Mouse (Mus musculus) embryonic stem cell, embryonic (primary cell): Measurements from ENCODE around the gene Ccdc43.

Experiments used
- CTCF ChIA-PET, 4 experiments: fragments of 300-600 bp in 2 of 4; fragments of 350-600 bp in 2 of 4; sonication (Branson Sonifier 250); formaldehyde crosslinking; loops; one replicate each; lab custom pipeline; 2022; ENCODE audit warnings: inconsistent platforms in 2 of 4; lab: Charles Lee
- POLR2A ChIA-PET, 4 experiments: fragments of 300-600 bp in 2 of 4; fragments of 350-600 bp in 2 of 4; sonication (Branson Sonifier 250); formaldehyde crosslinking; loops; one replicate each; lab custom pipeline; 2022; ENCODE audit warnings: antibody characterized with exemption in 4 of 4, inconsistent platforms in 1 of 4; lab: Charles Lee

Gene Ccdc43

DNA sequence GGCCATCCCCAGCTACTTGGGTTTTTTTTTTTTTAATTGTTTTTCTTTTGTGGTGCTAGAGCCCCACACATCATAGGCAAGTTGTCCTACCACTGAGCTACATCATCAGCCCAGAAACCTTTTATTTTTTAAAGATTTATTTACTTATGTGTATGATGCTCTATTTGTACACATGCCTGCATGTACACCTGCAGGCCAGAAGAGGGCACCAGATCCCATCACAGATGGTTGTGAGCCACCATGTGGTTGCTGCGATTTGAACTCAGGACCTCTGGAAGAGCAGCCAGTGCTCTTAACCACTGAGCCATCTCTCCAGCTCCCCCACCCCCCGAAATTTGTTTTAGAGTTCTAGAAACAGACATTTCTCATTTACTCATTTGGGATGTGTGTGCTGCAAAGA, 17.0 kb upstream of the Ccdc43 start:
- CTCF ChIA-PET: interaction anchor here in 3 of 4 experiments (0.6 to 1.1 kb wide), 8 partner anchors 11 to 1388 kb away, joined by 3 read pairs; no protein-coding TSS in a partner anchor
- POLR2A ChIA-PET: interaction anchor here in 1 of 4 experiments (1.3 kb wide), 1 partner anchor 401 kb away, joined by 3 read pairs; the partner anchor contains the start of gene Hexim1

DNA sequence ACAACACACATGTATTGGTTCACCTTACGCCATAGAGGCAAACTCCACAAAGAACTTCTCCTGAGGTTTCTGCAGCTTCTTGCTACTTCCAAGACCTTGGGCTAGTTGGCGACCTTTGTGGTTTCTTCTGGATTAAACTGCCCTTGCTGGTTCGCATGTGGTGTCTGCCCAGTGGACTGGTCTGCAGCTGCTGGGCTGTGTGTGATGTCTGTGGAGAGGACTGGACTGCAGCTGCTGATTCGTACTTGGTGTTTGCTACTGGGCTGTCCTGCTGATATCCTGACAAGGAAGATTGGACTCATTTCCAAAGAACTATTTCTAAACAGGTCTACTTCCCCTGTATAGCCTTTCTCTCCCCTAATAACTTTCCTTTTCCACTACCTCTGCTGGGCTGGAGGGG, 14.8 kb upstream of the Ccdc43 start:
- ChIA-PET CTCF (interaction anchor here in 1 of 4 experiments (2.8 kb wide), 1 partner anchor 16 kb away, joined by 8 read pairs; no protein-coding TSS in a partner anchor), POLR2A (no interaction called here)

DNA sequence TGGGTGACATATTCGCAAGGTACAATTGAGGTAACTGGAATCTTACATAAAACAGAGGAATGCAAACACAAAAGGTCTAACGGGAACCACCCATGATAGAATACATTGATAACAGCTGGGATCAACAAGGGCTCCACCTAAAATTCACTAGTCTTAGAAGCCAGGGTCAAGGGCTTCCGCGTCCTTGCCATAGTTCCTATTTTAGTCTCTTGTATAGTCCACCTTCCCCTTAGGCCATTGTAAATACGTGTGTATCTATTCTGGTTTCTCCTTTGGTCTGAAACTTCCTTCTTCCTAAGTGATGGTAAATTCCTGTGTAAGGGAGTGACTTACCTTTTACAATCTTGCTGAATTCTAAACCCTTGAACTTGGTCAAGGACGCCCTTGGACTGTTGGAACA, 4.6 kb upstream of the Ccdc43 start:
- ChIA-PET POLR2A (interaction anchor here in 1 of 4 experiments (0.6 to 1.6 kb wide), 2 partner anchors 12 to 190 kb away, joined by 3 to 4 read pairs; no protein-coding TSS in a partner anchor), CTCF (interaction anchor here in 2 of 4 experiments (0.6 to 1.6 kb wide), 2 partner anchors 12 to 133 kb away, joined by 3 to 5 read pairs; no protein-coding TSS in a partner anchor)

DNA sequence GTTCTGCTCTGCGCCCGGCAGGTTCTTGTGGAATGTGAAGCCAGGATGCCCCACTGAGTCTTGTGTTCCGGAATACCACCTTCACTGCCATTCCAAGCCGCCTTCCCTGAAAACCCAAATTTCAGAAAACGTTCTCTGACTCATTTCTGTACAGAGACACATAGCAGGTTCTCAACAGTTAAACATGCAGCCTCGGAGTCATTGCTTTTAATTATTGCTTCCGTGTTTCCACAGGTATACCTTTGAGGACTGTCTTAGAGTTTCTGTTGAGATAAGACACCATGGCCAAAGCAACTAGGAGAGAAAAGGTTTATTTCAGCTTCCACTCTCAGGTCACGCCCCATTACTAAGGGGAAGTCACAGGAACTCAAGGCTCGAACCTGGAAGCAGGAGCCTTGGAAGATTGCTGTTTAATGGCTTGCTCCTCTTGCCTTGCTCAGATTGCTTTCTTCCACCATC, 465 bp upstream of the Ccdc43 start:
- ChIA-PET POLR2A (interaction anchor here in 3 of 4 experiments (0.5 to 1.4 kb wide), 11 partner anchors 8 to 488 kb away, joined by 3 to 6 read pairs (median 3); partner anchors contain the start of gene Meioc (in 1 of the 3)), CTCF (interaction anchor here in 1 of 4 experiments (0.6 to 1.4 kb wide), 3 partner anchors 59 to 195 kb away, joined by 3 to 4 read pairs (median 3); partner anchors contain the start of gene Gm11627)

DNA sequence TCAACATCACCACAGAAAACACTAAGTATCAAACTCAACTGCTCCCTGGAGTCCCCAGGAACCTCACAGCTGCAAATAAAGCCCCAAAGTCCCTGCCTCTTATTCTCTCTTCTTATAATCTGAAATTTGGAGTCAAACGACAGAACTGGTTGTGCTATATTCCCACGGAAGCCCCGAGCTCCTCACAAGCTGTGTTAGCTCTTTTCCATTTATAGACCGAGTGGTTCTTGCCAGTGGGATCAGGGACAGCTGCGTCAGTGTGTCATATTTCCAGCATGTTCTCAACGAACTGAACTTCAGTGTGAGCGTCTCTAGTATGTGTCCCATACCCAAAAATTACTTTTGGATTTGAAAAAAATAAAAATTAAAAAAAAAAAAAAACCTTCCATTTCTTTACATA, 2.3 kb downstream of the Ccdc43 start:
- POLR2A ChIA-PET: interaction anchor here in 2 of 4 experiments (0.7 to 1.9 kb wide), 5 partner anchors 9 to 1464 kb away, joined by 3 to 5 read pairs (median 4); no protein-coding TSS in a partner anchor
- CTCF ChIA-PET: interaction anchor here in 2 of 4 experiments (0.6 to 0.7 kb wide), 2 partner anchors 79 to 197 kb away, joined by 3 to 5 read pairs; no protein-coding TSS in a partner anchor

DNA sequence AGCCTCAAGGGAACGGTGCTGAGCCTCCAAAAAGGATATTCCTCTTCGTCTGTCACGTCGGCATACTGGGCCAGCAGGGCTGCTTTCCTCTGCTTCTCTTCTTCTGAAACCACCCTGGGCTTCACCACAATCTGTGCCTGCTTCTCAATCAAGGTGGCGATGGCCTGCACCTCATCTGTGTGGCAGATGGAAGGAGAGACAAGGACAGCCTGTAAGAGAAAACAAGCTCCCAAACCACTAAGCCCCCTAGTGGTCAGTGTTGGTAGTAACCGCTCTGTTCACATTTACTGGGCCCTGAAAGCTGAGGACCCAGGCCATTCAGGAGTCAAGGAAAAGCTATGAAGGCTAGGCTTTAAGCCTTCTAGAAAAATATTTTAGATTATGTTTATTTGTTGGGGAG, 7.4 kb downstream of the Ccdc43 start:
- POLR2A ChIA-PET: interaction anchor here (0.6 to 2.0 kb wide), 19 partner anchors 8 to 658 kb away, joined by 3 to 10 read pairs (median 3); partner anchors contain the start of gene Tmub2 (in 1 of the 4)
- CTCF ChIA-PET: interaction anchor here (0.5 to 1.8 kb wide), 58 partner anchors 9 to 965 kb away, joined by 3 to 11 read pairs (median 3); partner anchors contain the start of genes Adam11 (in 1 of the 4), C1ql1 (in 1 of the 4), Fzd2 (in 1 of the 4) and Gm11627 (in 1 of the 4)

DNA sequence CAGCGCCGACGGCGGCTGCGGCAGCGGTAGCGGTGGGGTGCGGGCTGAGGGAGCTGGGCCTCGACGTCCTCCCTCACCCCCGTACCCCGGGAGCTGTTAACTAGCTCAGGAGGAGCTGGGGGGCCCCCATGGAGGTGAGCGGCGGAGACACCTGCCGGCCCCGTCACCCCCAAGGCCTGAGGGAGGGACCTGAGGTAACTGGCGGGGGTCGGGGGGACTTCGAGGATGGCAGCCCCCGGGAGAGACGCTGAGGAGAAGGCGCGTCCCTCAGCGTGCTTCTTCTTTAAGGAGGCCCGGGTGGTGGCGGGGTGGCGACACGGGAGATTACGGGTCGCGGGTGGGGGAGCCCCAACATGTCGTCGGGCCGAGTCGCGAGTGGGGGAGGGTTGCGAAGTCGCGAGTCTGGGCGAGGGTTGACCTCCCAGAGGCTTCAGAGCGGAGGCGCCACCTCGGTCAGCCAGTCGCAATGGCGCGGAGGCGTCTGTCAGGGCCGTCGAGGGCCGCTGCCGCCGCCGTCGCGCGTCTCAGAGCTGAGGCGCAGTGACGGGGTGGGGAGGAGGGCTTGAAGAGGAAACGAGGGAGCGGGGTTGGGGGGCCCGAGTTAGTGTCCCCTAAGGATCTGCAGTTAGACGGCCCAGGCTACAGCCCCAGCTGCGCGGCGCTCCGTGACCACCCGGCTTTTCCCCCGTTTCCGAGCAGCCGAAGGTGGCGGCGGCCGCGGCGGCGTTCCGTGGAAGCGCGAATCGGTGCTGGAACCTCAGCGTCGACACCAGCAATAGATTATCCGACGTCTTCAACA, 31.7 kb downstream of the Ccdc43 start:
- POLR2A ChIA-PET: interaction anchor here in 3 of 4 experiments (0.5 to 2.5 kb wide), 13 partner anchors 10 to 450 kb away, joined by 3 to 6 read pairs (median 4); partner anchors contain the start of genes Fzd2 (in 1 of the 3), Gpatch8 (in 1 of the 3) and Hexim1 (in 1 of the 3)
- CTCF ChIA-PET: interaction anchor here (0.6 to 1.5 kb wide), 10 partner anchors 13 to 527 kb away, joined by 3 to 7 read pairs (median 4); partner anchors contain the start of gene Fzd2 (in 1 of the 4)

DNA sequence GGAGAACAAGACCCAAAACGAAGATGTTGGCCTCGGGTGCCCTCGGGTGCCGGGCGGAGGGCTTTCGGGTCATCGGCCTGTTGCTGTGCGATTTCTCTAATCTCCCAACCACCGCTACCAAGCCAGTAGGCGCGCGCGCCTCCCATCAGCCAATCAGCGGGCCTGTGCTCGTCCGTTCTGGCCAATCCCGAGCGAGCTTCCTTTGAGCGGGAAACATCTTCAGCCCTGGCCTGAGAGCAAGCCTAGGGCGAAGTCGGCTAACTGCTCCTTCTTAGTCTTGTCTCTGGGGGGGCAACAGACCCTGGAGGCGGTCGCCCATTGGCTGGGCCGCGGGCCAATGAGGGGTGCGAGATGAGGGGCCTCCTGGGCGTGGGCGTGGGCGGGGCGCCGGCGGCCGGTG, 32.4 kb downstream of the Ccdc43 start:
- ChIA-PET CTCF (interaction anchor here in 3 of 4 experiments (0.5 to 1.5 kb wide), 16 partner anchors 12 to 527 kb away, joined by 3 to 7 read pairs (median 4); partner anchors contain the start of gene Fzd2 (in 1 of the 3)), POLR2A (interaction anchor here in 3 of 4 experiments (0.5 to 2.5 kb wide), 20 partner anchors 9 to 604 kb away, joined by 3 to 11 read pairs (median 4); partner anchors contain the start of genes C1ql1 (in 1 of the 3), Fzd2 (in 1 of the 3) and Gpatch8 (in 1 of the 3))

DNA sequence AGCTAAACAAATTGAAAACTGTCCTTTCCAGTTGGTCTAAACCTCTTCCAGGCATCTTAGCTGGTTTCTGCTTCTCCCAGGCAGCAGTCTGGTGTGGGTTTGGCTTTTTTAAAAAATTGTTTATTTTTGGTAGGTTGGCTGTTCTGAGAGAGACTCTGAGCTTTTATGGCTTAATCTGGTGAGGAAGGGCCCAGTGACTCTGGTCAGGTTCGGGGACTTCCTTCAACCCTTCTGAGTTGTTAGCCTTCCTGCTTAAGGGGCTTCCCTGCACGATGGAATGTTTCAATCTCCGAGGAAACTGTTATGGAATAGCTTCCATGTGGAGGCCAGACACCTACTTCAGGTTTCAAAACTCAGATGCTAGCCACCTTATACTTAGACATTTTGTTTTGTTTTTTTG, 34.2 kb downstream of the Ccdc43 start, which contains the start of gene Meioc:
Meioc (plus strand) TSS at position 301 of the 400 bp plus-strand sequence.
- POLR2A ChIA-PET: interaction anchor here in 2 of 4 experiments (0.9 to 1.0 kb wide), 2 partner anchors 9 to 35 kb away, joined by 3 read pairs; no protein-coding TSS in a partner anchor
- CTCF ChIA-PET: no interaction called here

DNA sequence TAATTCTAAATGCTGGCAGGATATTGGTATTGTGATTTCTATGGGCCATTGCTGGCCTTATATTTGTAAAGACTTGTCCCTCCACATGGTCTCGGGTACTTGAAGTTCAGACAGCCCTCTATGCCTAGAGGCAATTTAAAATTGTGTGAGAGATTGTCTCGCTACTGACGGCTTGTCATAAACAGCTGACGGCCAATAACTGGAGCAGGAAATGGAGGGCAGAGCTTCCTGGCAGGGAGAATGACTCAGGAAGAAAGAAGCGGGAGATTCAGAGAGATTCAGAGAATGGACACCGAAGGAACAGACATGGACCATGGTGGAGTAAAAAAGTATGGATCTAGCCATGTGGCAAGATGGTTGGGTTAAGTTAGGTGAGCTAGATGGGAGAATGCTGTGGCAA, 40.7 kb downstream of the Ccdc43 start:
- ChIA-PET POLR2A (interaction anchor here in 2 of 4 experiments (0.6 to 1.4 kb wide), 3 partner anchors 8 to 90 kb away, joined by 3 to 4 read pairs (median 3); no protein-coding TSS in a partner anchor), CTCF (interaction anchor here in 2 of 4 experiments (0.5 to 1.9 kb wide), 5 partner anchors 57 to 1427 kb away, joined by 3 to 5 read pairs (median 5); no protein-coding TSS in a partner anchor)

DNA sequence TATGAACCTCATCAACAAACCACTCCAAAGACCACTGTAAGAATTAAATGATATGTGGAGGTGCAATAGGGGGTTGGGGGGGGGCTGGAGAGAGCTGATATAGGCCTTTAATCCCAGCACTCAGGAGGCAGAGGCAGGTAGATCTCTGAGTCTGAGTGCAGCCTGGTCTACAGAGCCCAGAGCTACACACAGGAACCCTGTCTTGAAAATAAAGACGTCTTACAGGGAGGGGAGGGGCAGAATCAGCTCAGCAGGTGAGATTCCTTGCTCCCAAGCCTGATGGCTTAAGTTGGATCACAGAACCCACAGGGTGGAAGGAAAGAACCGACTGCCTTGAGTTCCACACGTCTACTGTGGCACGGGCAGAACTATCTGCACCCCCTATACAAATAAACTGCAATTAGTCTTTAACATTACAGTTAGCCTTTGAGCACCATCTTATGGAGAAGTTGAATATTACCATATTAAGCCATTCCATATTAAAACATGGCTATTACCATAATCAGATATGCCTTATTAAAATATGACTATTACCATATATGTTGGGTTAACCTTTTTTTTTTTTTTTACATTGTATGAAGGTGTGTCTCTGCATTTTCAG, 41.2 kb downstream of the Ccdc43 start:
- CTCF ChIA-PET: interaction anchor here in 3 of 4 experiments (0.5 to 1.9 kb wide), 5 partner anchors 57 to 409 kb away, joined by 4 to 5 read pairs (median 5); no protein-coding TSS in a partner anchor

DNA sequence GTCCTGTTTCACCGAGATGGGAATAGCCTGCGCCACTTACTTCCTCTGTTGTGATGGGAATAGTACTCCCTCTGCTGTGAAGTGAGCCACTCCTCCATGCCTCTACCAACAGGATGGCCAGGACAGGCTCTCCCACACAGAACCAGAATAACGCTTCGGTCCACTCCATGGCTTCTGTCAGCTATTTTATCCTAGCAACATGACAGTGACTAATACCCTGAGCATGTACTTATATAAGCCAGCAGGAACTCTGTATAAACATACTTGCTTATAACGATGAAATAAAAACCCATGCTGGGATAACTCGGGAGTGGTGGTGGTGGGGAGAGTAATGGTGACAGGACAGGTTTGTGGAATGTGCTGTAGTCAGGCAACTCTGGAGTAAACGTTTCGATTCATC, 41.7 kb downstream of the Ccdc43 start:
- POLR2A ChIA-PET: interaction anchor here in 1 of 4 experiments (1.2 to 1.4 kb wide), 2 partner anchors 9 to 87 kb away, joined by 3 to 4 read pairs; no protein-coding TSS in a partner anchor

More for the DNA sequence above, 41.2 kb downstream of the Ccdc43 start:
- POLR2A ChIA-PET: interaction anchor here in 2 of 4 experiments (0.6 to 1.4 kb wide), 3 partner anchors 9 to 90 kb away, joined by 3 to 4 read pairs (median 3); no protein-coding TSS in a partner anchor

DNA sequence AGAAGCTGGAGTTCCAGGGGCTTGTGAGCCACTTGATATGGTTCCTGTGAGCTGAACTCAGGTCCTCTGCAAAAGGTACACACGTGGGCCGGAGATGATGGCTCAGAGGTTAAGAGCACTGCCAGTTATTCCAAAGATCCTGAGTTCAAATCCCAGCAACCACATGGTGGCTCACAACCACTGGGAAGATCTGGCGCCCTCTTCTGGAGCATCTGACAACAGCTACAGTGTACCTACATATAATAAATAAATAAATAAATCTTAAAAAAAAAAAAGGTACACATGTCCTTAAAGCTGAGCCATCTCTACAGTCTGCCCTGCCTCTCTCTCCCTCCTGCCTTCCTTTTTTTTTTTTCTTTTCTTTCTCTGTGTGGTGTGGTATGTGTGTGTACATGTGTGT, 44.7 kb downstream of the Ccdc43 start:
- ChIA-PET CTCF (interaction anchor here (0.6 to 4.5 kb wide), 30 partner anchors 8 to 344 kb away, joined by 3 to 27 read pairs (median 4); partner anchors contain the start of gene Fzd2 (in 1 of the 4)), POLR2A (interaction anchor here in 2 of 4 experiments (0.7 to 1.2 kb wide), 4 partner anchors 13 to 83 kb away, joined by 3 to 5 read pairs (median 4); partner anchors contain the start of gene Ccdc43 (in 1 of the 2))

More for the DNA sequence above, 41.7 kb downstream of the Ccdc43 start:
- CTCF ChIA-PET: interaction anchor here in 2 of 4 experiments (0.9 to 1.9 kb wide), 3 partner anchors 56 to 83 kb away, joined by 4 to 5 read pairs (median 5); no protein-coding TSS in a partner anchor

DNA sequence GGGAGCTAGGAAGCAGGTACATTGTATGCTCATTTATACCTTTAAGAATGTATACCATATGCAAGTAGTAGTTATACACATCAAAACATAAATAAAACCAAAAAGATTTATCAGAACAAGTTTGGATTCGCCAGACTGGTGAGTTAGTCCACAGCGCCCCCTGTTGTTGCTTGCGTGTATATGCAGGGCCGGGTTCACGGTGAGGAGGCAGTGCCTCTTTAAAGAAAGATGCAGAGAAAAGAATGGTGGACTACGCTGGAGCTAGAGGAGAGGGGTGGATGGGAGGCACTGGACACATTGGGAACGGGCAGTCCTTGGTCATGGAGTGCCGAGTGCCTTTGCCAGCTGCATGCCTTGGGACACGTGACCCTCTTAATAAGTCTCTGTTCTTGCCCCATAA, 46.2 kb downstream of the Ccdc43 start:
- POLR2A ChIA-PET: no interaction called here
- CTCF ChIA-PET: interaction anchor here (0.6 to 4.5 kb wide), 23 partner anchors 8 to 567 kb away, joined by 3 to 27 read pairs (median 4); partner anchors contain the start of gene Fam171a2 (in 1 of the 4)

DNA sequence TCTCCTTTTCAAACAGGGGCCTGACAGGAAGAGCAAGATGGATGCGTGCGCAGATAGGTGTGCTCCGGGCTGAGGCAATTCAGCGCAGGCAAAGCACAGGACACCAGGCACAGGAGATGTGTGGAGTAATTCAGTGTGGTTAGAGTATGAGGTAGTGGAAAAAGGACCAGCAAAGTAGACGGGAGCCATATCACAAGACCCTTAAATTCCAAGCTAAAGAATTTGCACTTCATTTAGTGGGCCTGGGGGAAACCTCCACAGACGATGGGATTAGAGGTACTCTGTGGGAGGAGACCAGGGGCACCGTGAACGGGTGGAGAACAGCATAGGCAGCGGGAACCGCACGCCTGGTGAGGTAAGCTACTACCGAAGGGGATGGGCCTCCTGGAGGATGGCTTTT, 49.7 kb downstream of the Ccdc43 start:
- CTCF ChIA-PET: interaction anchor here in 3 of 4 experiments (0.6 to 1.5 kb wide), 3 partner anchors 15 to 406 kb away, joined by 3 to 4 read pairs (median 3); no protein-coding TSS in a partner anchor
- POLR2A ChIA-PET: interaction anchor here in 1 of 4 experiments (0.8 to 1.6 kb wide), 3 partner anchors 17 to 34 kb away, joined by 3 to 4 read pairs (median 3); no protein-coding TSS in a partner anchor

DNA sequence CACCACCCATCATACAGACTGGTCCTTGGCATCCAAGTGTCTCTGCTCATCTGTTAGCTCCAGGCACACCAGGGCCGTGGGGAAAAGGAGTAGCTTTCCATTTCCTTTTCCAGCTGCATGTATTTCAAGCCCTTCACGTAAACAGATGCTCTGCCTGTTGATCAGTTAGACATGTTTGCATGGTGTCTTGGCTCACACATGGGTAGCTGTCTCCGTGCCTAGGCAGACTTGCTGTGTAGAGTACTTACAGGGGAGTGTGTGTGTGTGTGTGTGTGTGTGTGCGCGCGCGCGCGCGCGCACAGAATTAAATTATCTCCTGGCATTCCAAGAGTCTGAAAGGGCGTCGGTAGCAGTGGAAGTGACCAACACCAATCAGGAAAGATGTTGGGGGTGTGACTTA, 51.4 kb downstream of the Ccdc43 start:
- ChIA-PET POLR2A (interaction anchor here in 2 of 4 experiments (0.6 to 1.3 kb wide), 3 partner anchors 13 to 83 kb away, joined by 3 read pairs; no protein-coding TSS in a partner anchor), CTCF (interaction anchor here in 2 of 4 experiments (0.6 to 1.5 kb wide), 3 partner anchors 19 to 36 kb away, joined by 3 to 6 read pairs (median 3); no protein-coding TSS in a partner anchor)
